22 mouse cellular contexts compared by ENCODE assay signal in the genomic region with DNA sequence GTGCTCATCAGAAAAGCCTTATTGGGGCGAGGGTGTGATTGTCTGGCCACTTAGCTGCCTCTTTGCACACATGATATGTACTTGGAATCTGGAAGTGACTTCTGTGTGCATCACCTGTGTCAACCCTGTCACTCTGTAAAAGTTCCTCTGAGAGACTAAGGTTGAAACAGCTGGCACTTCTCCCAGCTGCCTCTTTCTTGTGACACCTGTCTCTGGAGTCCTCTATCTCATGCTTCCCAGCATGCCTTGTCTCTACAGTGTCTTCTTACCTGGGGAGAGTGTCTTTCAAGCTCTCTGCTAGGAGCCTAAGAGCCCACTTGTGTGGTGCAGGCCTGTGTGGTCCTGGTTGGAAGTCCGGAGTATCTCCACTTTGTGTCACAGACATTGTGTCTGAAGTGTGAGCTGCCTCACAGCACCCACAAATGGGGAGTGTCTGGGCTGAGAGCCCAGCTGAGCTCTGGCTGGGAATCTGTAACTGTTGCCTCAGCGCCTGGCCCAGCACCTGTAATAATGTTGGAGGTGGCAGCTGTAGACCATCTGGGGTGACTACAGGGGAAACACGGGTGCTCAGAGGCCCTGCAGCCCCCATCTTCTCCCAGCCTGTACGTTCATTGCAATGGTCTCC.
DNase-seq lines count a peak whose midpoint lies in the region; ATAC-seq and TF ChIP-seq lines count a peak whose summit lies in the region.
"Had no signal": no experiment of that assay in that cellular context is flagged by ENCODE, and none has a peak within 500 bp of the region (broad histone marks: within the 10 kb centered on the region; RNA-seq: fewer than 3 reads in every experiment).

No protein-coding gene starts in this region.

- no peak overlapping the region for H3K4me3 ChIP-seq in hindbrain, embryonic 10.5 days
- H3K4me3 ChIP-seq in hindbrain, postnatal 0 days (ENCODE audit: low read length): no peak overlapping the region
- no peak overlapping the region for H3K4me3 ChIP-seq in kidney, embryonic 15.5 days (replicated peaks)
- H3K4me3 ChIP-seq: forebrain, embryonic 10.5 days; gastrocnemius, adult 2 months; left cerebral cortex, adult 2 months; megakaryocyte, embryonic 14.5 days; myocyte; neural tube, embryonic 13.5 days had no signal

- H3K36me3 ChIP-seq in hindbrain, embryonic 10.5 days: no peaks in the 10 kb centered on the region
- H3K36me3 ChIP-seq in hindbrain, postnatal 0 days (ENCODE audit: insufficient read depth, low read length): no peaks in the 10 kb centered on the region
- no peaks in the 10 kb centered on the region for H3K36me3 ChIP-seq in kidney, embryonic 15.5 days
- H3K36me3 ChIP-seq: forebrain, embryonic 10.5 days; neural tube, embryonic 13.5 days had no signal

- 85% methylated on average over 5 of the region's 5 CpGs for WGBS in hindbrain, embryonic 10.5 days
- 75% methylated on average over 5 of the region's 5 CpGs for WGBS in hindbrain, postnatal 0 days
- WGBS in kidney, embryonic 15.5 days: 83% methylated on average over 5 of the region's 5 CpGs

- no peak for ATAC-seq in hindbrain, postnatal 0 days
- ATAC-seq in kidney, embryonic 15.5 days (replicated peaks; ENCODE audit: low FRiP score): no peak
- ATAC-seq: activated CD4-positive, CD25-positive, alpha-beta regulatory T cell, adult 4 months; midbrain, embryonic 16.5 days had no signal

- H3K4me1 ChIP-seq in hindbrain, embryonic 10.5 days (replicated peaks): no peaks in the 10 kb centered on the region; the same call in 1 of the 2 replicates
- no peaks in the 10 kb centered on the region; the same call in 1 of the 2 replicates for H3K4me1 ChIP-seq in hindbrain, postnatal 0 days (ENCODE audit: insufficient read depth, low read length)
- H3K4me1 ChIP-seq in kidney, embryonic 15.5 days: peaks cover 10% of the 10 kb centered on the region
- H3K4me1 ChIP-seq: neural tube, embryonic 13.5 days had no signal

- no peak overlapping the region for H3K9ac ChIP-seq in hindbrain, postnatal 0 days (replicated peaks; ENCODE audit: low read length)
- H3K9ac ChIP-seq in kidney, embryonic 15.5 days: no peak overlapping the region
- H3K9ac ChIP-seq: neural tube, embryonic 13.5 days had no signal

- H3K27ac ChIP-seq in hindbrain, embryonic 10.5 days: 0 out of 2 replicates have a peak overlapping the region, but pooled peaks have one; percentile 35
- H3K27ac ChIP-seq in hindbrain, postnatal 0 days: no peak overlapping the region
- H3K27ac ChIP-seq in kidney, embryonic 15.5 days: no peak overlapping the region
- H3K27ac ChIP-seq: forebrain, embryonic 10.5 days; gastrocnemius, adult 2 months; left cerebral cortex, adult 2 months; neural tube, embryonic 13.5 days had no signal

- H3K4me2 ChIP-seq in hindbrain, postnatal 0 days (ENCODE audit: low read depth, low read length): no peak overlapping the region
- no peak overlapping the region for H3K4me2 ChIP-seq in kidney, embryonic 15.5 days
- H3K4me2 ChIP-seq: liver, embryonic 11.5 days; neural tube, embryonic 13.5 days had no signal

- H3K27me3 ChIP-seq in hindbrain, embryonic 10.5 days (ENCODE audit: insufficient read depth, poor library complexity, severe bottlenecking): no peaks in the 10 kb centered on the region
- H3K27me3 ChIP-seq in hindbrain, postnatal 0 days (ENCODE audit: insufficient read depth, low read length): no peaks in the 10 kb centered on the region
- no peaks in the 10 kb centered on the region for H3K27me3 ChIP-seq in kidney, embryonic 15.5 days
- H3K27me3 ChIP-seq: neural tube, embryonic 13.5 days had no signal

- H3K9me3 ChIP-seq in hindbrain, embryonic 10.5 days: no peaks in the 10 kb centered on the region
- no peaks in the 10 kb centered on the region for H3K9me3 ChIP-seq in hindbrain, postnatal 0 days (ENCODE audit: low read length)
- H3K9me3 ChIP-seq in kidney, embryonic 15.5 days (replicated peaks): no peaks in the 10 kb centered on the region
- H3K9me3 ChIP-seq: forebrain, embryonic 10.5 days; neural tube, embryonic 13.5 days had no signal

- no peak for DNase-seq in hindbrain, embryonic 10.5 days (ENCODE audit: low spot score)
- no peak for DNase-seq in hindbrain, postnatal 0 days (ENCODE audit: low spot score)
- peak; percentile 20 for DNase-seq in right cerebral cortex, adult 18-20 months
- DNase-seq in right cerebral cortex, postnatal 36 days (ENCODE audit: low spot score in 2 of 2): no peak
- peak; percentile 69 for DNase-seq in thymus, postnatal 0 days (ENCODE audit: low spot score)
- DNase-seq in embryo, embryonic 10.5 days (ENCODE audit: low spot score): no peak
- DNase-seq: adrenal gland, adult 8-10 months; cerebellum, adult 2 months; cerebellum, postnatal 36 days; gastrocnemius, adult 2 months; kidney, adult 11 months; kidney, postnatal 4 days; lung, adult 2 months had no signal

- no peak for TF ChIP-seq CTCF in hindbrain, postnatal 0 days (IDR thresholded peaks at IDR 0.05; ENCODE audit: low read depth)

Comparison
In these comparisons a context has a peak if more than half of its experiments do, and no peak if none do; other contexts are left out.
1. DNase-seq: peak in right cerebral cortex, adult 18-20 months (single experiment) and thymus, postnatal 0 days (single experiment); none in hindbrain, embryonic 10.5 days (single experiment), hindbrain, postnatal 0 days (single experiment), right cerebral cortex, postnatal 36 days (0 of 2) and embryo, embryonic 10.5 days (single experiment).